Mouse (Mus musculus): ENCODE measurements around the gene Gm20479.

DNA sequence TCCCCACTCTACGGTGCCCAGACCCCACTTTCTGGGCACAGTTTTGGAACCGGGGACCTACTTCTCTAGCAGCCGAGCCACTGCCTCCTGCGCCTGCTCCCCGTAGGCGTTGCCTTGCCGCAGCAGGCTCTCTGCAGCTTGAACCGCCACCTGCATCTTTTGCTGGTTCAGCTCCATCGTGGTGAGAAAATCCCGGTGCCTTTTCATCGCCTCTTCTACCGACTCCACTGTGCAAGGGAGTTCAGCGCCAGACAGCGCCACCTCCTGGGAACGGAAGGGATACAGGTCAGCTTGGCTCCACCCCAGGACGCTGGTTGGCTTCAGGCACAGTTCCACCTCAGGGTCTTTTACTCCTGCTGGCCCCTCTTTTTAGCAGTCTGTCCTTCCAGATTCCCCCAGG lies 45.5 kb upstream of the Gm20479 start:
- TF ChIP-seq POLR2A (IDR thresholded peaks at IDR 0.05; ENCODE audit: borderline replicate concordance, extremely low read depth, insufficient read depth, insufficient read length, poor library complexity, severe bottlenecking) (no peak), CTCF (IDR thresholded peaks at IDR 0.05; ENCODE audit: borderline replicate concordance, extremely low read depth, insufficient read depth, insufficient read length) (peak; percentile 75)
